ENCODE assay signal across 9 mouse cellular contexts in the genomic region with DNA sequence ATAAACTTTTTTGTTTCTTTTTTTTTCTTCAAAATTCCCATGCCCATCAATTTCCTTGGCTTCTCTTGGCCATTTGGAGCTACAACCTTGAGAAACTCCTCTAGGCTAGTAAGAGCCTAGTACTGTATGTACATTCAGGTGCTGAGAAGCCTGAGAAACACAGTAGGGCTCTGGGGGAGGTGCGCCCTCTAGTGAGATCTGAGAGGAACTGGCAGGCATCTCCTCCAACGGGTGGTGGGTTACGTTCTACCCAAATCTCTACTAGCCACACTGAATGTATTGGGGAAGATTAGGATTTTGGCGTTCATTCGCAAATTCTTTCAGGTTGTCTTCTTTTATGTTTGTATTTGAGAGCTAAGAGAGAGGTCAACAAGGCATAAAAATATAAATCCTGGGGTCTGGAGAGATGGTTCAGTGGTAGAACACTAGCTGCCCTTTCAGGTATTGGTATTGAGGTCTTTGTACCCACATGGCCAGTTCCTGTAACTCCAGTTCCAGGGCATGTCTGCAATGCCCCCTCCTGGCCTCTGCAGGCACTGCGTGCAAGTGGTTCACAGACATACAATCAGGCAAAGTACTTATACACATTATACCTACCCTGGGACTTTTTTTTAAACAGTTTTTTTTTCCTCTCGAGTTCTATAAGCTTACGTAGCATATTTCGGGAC. TPM values are rescaled to one million over a fixed set of nuclear protein-coding genes. Genes with fewer than 3 reads are reported as not detected.
DNase-seq lines count a peak whose midpoint lies in the region; ATAC-seq lines count a peak whose summit lies in the region.
"Had no signal": no experiment of that assay in that cellular context is flagged by ENCODE, and none has a peak within 500 bp of the region (broad histone marks: within the 10 kb centered on the region; RNA-seq: fewer than 3 reads in every experiment).

No protein-coding gene starts in this region.

- H3K4me3 ChIP-seq in hindbrain, embryonic 14.5 days (replicated peaks; ENCODE audit: low read length): no peak overlapping the region
- no peak overlapping the region for H3K4me3 ChIP-seq in midbrain, embryonic 13.5 days (replicated peaks)

- peak overlapping the region; percentile 89 for H3K4me2 ChIP-seq in hindbrain, embryonic 14.5 days (replicated peaks)
- H3K4me2 ChIP-seq in midbrain, embryonic 13.5 days (replicated peaks): no peak overlapping the region

- 13% methylated on average over 9 of the region's 9 CpGs for WGBS in hindbrain, embryonic 14.5 days
- whole genome bisulfite sequencing in midbrain, embryonic 13.5 days: 12% methylated on average over 9 of the region's 9 CpGs

- peaks cover 81% of the 10 kb centered on the region for H3K27me3 ChIP-seq in hindbrain, embryonic 14.5 days (ENCODE audit: control insufficient read depth, insufficient read depth, low read length)
- H3K27me3 ChIP-seq in midbrain, embryonic 13.5 days: peaks cover 98% of the 10 kb centered on the region

- no peaks in the 10 kb centered on the region for H3K9me3 ChIP-seq in hindbrain, embryonic 14.5 days (ENCODE audit: control insufficient read depth, low read length)
- no peaks in the 10 kb centered on the region for H3K9me3 ChIP-seq in midbrain, embryonic 13.5 days
- H3K9me3 ChIP-seq: embryonic facial prominence, embryonic 12.5 days had no signal

- H3K4me1 ChIP-seq in hindbrain, embryonic 14.5 days (replicated peaks; ENCODE audit: control insufficient read depth, insufficient read depth, low read length): peaks cover 27% of the 10 kb centered on the region
- H3K4me1 ChIP-seq in midbrain, embryonic 13.5 days (replicated peaks): peaks cover 35% of the 10 kb centered on the region

- no peak overlapping the region for H3K27ac ChIP-seq in hindbrain, embryonic 14.5 days
- no peak overlapping the region for H3K27ac ChIP-seq in midbrain, embryonic 13.5 days
- H3K27ac ChIP-seq: embryonic facial prominence, embryonic 12.5 days had no signal

- DNase-seq in heart, postnatal 10 days: peak; percentile 69 to 80
- DNase-seq in heart, adult 11 months: no peak
- DNase-seq in adrenal gland, postnatal 14 days: peak; percentile 73
- peak; percentile 67 for DNase-seq in embryo, embryonic 9.5 days (ENCODE audit: extremely low spot score)
- peak; percentile 80 for DNase-seq in hindbrain, embryonic 14.5 days (ENCODE audit: low spot score)
- peak; percentile 28 to 62 for DNase-seq in layer of hippocampus, postnatal 25 days (ENCODE audit: extremely low spot score in 1 of 2, low spot score in 1 of 2)
- DNase-seq in spleen, postnatal 14 days (ENCODE audit: low spot score in 2 of 2): peak; percentile 27 to 48

- H3K36me3 ChIP-seq in hindbrain, embryonic 14.5 days (replicated peaks; ENCODE audit: control insufficient read depth, insufficient read depth): no peaks in the 10 kb centered on the region
- H3K36me3 ChIP-seq in midbrain, embryonic 13.5 days: no peaks in the 10 kb centered on the region
- H3K36me3 ChIP-seq: embryonic facial prominence, embryonic 12.5 days had no signal

- intact Hi-C loops in heart, postnatal 10 days (cut with DNase I): loop anchor here (1.0 to 5.0 kb wide), 4 partner anchors 60 to 255 kb away; no protein-coding TSS in a partner anchor

- ATAC-seq in hindbrain, embryonic 14.5 days (ENCODE audit: low FRiP score): peak; percentile 59; the same call in 1 of the 2 replicates
- ATAC-seq in midbrain, embryonic 13.5 days: peak; percentile 57

- H3K9ac ChIP-seq in hindbrain, embryonic 14.5 days: no peak overlapping the region
- no peak overlapping the region for H3K9ac ChIP-seq in midbrain, embryonic 13.5 days (replicated peaks)
- H3K9ac ChIP-seq: embryonic facial prominence, embryonic 12.5 days had no signal

RNA-seq across cellular contexts. Expression of a gene that starts 4.0 kb away (rescaled TPM):
- total RNA-seq in heart, postnatal 10 days (2021): not detected
- not detected in 2 replicates for total RNA-seq in adrenal gland, postnatal 14 days (2021)
- 0.46 TPM in 1 of 2 replicates, not detected in the other for polyA plus RNA-seq in hindbrain, embryonic 14.5 days (2014; fragmentation: Nextera tagmentation; extraction: Ambion mirVana)
- total RNA-seq in layer of hippocampus, postnatal 25 days (2021): not detected
- not detected in 2 replicates for polyA plus RNA-seq in midbrain, embryonic 13.5 days (2015; fragmentation: Nextera tagmentation; extraction: Ambion mirVana)
- polyA plus RNA-seq: embryonic facial prominence, embryonic 12.5 days had no signal

RNA-seq across cellular contexts. Expression of a gene that starts 4.5 kb away (rescaled TPM):
- under 1 TPM; 0.34 to 0.45 TPM for total RNA-seq in heart, postnatal 10 days (2021)
- 0.07 and 0.11 TPM in 2 replicates for total RNA-seq in adrenal gland, postnatal 14 days (2021)
- polyA plus RNA-seq in hindbrain, embryonic 14.5 days (2014; fragmentation: Nextera tagmentation; extraction: Ambion mirVana): not detected in 2 replicates
- under 1 TPM in 1 of 2 experiments, not detected in 1; 0.07 TPM for total RNA-seq in layer of hippocampus, postnatal 25 days (2021)
- polyA plus RNA-seq in midbrain, embryonic 13.5 days (2015; fragmentation: Nextera tagmentation; extraction: Ambion mirVana): 0.04 TPM in 1 of 2 replicates, not detected in the other

RNA-seq across cellular contexts. Expression of a gene that starts 10.8 kb away (rescaled TPM):
- under 1 TPM; 0.27 to 0.45 TPM for total RNA-seq in heart, postnatal 10 days (2021)
- 0.41 TPM in 1 of 2 replicates, not detected in the other for total RNA-seq in adrenal gland, postnatal 14 days (2021)
- polyA plus RNA-seq in hindbrain, embryonic 14.5 days (2014; fragmentation: Nextera tagmentation; extraction: Ambion mirVana): 0.16 and 0.31 TPM in 2 replicates
- total RNA-seq in layer of hippocampus, postnatal 25 days (2021): not detected
- polyA plus RNA-seq in midbrain, embryonic 13.5 days (2015; fragmentation: Nextera tagmentation; extraction: Ambion mirVana): 0.20 and 0.39 TPM in 2 replicates

RNA-seq across cellular contexts. Expression of a gene that starts 12.8 kb away (rescaled TPM):
- under 1 TPM; 0.22 to 0.26 TPM for total RNA-seq in heart, postnatal 10 days (2021)
- total RNA-seq in adrenal gland, postnatal 14 days (2021): 0.08 TPM in 1 of 2 replicates, not detected in the other
- polyA plus RNA-seq in hindbrain, embryonic 14.5 days (2014; fragmentation: Nextera tagmentation; extraction: Ambion mirVana): 0.04 and 0.12 TPM in 2 replicates
- total RNA-seq in layer of hippocampus, postnatal 25 days (2021): not detected
- polyA plus RNA-seq in midbrain, embryonic 13.5 days (2015; fragmentation: Nextera tagmentation; extraction: Ambion mirVana): 0.13 and 0.15 TPM in 2 replicates
